Mouse (Mus musculus): ENCODE measurements around the gene Wscd2.

DNA sequence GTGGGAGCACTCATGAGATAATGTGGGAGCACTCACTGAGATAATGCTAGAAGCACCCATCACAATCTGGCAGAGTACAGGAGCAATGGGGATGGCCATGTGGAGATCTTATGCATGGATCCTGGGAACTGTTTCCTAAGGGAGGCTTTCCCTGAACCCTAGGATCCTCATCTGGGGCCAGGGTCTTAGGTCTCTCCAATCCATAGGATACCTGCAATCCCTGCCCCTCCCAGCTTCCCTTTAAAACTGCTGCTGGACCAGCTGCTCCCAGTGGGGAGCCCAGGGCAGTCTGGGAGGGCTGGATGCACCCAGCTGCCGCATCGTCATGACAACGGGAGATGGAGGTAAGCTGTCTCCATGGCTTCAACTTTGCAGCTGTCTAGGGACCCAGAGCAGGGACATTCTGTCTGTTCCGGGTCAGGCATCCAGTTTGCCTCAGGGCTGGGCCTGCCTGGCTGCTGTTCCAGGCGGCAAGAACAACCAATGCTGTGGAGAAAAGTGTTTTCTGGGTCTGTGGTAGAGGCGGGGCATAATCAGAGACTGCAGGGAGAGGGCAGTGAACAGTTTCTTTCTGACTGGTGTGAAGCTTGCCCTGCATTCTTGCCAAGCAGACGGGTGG lies 2.4 kb downstream of the Wscd2 start:
- TF ChIP-seq CTCF (IDR thresholded peaks at IDR 0.05; ENCODE audit: insufficient read depth, low read length) (no peak), POLR2A (IDR thresholded peaks at IDR 0.05; ENCODE audit: borderline replicate concordance, extremely low read depth, low read depth, low read length) (no peak)
